Comparison of ENCODE assay signal across 8 mouse cellular contexts in the genomic region with DNA sequence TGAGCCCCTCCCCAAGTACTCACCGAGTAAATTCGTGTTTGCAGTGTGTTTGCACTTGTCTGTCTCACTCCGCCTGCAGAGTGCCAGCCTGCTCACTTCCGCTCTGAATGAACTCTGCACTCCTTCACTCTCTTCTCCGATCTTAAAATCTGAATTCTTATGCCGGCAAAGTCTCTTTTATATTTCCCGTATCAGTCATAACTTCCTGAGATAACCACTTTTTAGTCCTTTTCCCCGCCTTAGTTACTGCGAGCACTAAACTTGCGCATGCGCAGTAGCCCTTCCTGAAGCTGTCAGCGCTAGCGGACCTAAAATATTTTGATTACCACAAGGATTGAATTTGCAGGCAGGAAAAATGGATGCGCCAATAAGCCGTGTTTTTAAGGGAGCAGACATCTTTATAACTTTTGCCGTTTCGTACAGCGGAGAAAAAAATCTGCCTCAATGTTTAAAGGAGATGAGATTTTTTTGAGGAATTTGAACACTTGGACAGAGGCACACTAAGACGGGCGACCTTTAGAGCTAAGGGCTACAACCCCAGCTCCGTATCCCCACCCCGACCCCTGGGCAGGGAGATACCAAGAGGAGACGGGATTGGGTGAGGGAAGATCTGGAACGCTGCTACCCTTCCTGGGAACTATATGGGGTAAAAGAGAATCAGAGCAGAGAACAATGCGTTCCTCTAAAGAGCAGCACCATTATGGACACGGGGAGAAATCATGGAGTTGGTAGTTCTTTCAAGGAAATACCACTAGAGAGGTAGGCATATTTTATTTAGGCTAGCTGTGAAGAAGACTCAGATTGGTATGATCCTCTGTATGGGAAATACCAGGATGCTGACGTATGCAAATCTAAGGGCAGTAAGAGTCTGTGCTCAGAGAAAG. TPM values are rescaled to one million over a fixed set of nuclear protein-coding genes. Genes with fewer than 3 reads are reported as not detected.
DNase-seq lines count a peak whose midpoint lies in the region; ATAC-seq and TF ChIP-seq lines count a peak whose summit lies in the region.

A gene (minus strand): TSS at position 545 of the 884 bp plus-strand sequence.

- peak within 1 kb of the TSS; percentile 38 for H3K4me3 ChIP-seq in hindbrain, embryonic 12.5 days
- H3K4me3 ChIP-seq in lung, embryonic 15.5 days, result peak within 1 kb of the TSS; percentile 46

- no peaks in the 10 kb centered on the region for H3K27me3 ChIP-seq in Patski
- no peaks in the 10 kb centered on the region for H3K27me3 ChIP-seq in hindbrain, embryonic 12.5 days
- H3K27me3 ChIP-seq in lung, embryonic 15.5 days, result no peaks in the 10 kb centered on the region

- DNase-seq in Patski (ENCODE audit: low read depth, low spot score), result peak; percentile 30
- peak; percentile 81 for DNase-seq in cerebellum, adult 9-10 months
- peak; percentile 47 to 57 for DNase-seq in frontal cortex, postnatal 10 days (ENCODE audit: low spot score in 2 of 2)
- DNase-seq in layer of hippocampus, adult 9-11 months, result peak; percentile 77
- peak; percentile 67 for DNase-seq in ovary, adult 18-20 months (ENCODE audit: low spot score)
- DNase-seq in thymus, postnatal 0 days (ENCODE audit: low spot score), result peak; percentile 70

- H3K4me2 ChIP-seq in hindbrain, embryonic 12.5 days (replicated peaks), result peak within 1 kb of the TSS; percentile 46
- H3K4me2 ChIP-seq in lung, embryonic 15.5 days, result peak within 1 kb of the TSS; percentile 53

- in situ Hi-C loops in Patski (cut with MboI; ENCODE audit: low pct_unique_long_range_greater_than_20kb), result no loop called here

- WGBS in hindbrain, embryonic 12.5 days, result 23% methylated on average over 27 of the region's 27 CpGs
- 16% methylated on average over 27 of the region's 27 CpGs for WGBS in lung, embryonic 15.5 days

- TF ChIP-seq CTCF in Patski (IDR thresholded peaks at IDR 0.05), result no peak

- POLR2A ChIA-PET in Patski (lab: Charles Lee), result no interaction called here

- H3K9me3 ChIP-seq in hindbrain, embryonic 12.5 days (replicated peaks), result no peaks in the 10 kb centered on the region
- no peaks in the 10 kb centered on the region for H3K9me3 ChIP-seq in lung, embryonic 15.5 days

- no peaks in the 10 kb centered on the region for H3K4me1 ChIP-seq in hindbrain, embryonic 12.5 days
- no peaks in the 10 kb centered on the region for H3K4me1 ChIP-seq in lung, embryonic 15.5 days

- H3K9ac ChIP-seq in hindbrain, embryonic 12.5 days, result peak within 1 kb of the TSS; percentile 47
- peak within 1 kb of the TSS; percentile 19; the same call in 1 of the 2 replicates for H3K9ac ChIP-seq in lung, embryonic 15.5 days

- CTCF ChIA-PET in Patski (lab: Charles Lee), result no interaction called here

- H3K27ac ChIP-seq in hindbrain, embryonic 12.5 days, result peak within 1 kb of the TSS; percentile 77
- H3K27ac ChIP-seq in lung, embryonic 15.5 days, result peak within 1 kb of the TSS; percentile 57; the same call in 1 of the 2 replicates

- peak; percentile 92 for ATAC-seq in Patski
- peak; percentile 96 for ATAC-seq in hindbrain, embryonic 12.5 days (ENCODE audit: low FRiP score)
- peak; percentile 80; the same call in 1 of the 2 replicates for ATAC-seq in lung, embryonic 15.5 days (ENCODE audit: borderline replicate concordance, extremely low read depth, low FRiP score, low TSS enrichment)

- H3K36me3 ChIP-seq in hindbrain, embryonic 12.5 days, result no peaks in the 10 kb centered on the region
- no peaks in the 10 kb centered on the region for H3K36me3 ChIP-seq in lung, embryonic 15.5 days

RNA-seq across cellular contexts. Expression of the gene that starts here (rescaled TPM):
- polyA plus RNA-seq in Patski (2021), result 1.4 TPM
- polyA plus RNA-seq in hindbrain, embryonic 12.5 days (2016; fragmentation: Nextera tagmentation; extraction: Ambion mirVana), result 3.2 and 4.1 TPM in 2 replicates
- 1.3 and 1.4 TPM in 2 replicates for polyA plus RNA-seq in lung, embryonic 15.5 days (2015; fragmentation: Nextera tagmentation; extraction: Ambion mirVana)
- polyA plus RNA-seq in thymus, postnatal 0 days (2015; fragmentation: Nextera tagmentation; extraction: Ambion mirVana), result 0.32 and 0.70 TPM in 2 replicates

Comparison
In these comparisons a context has a peak if more than half of its experiments do, and no peak if none do; other contexts are left out.
1. Peak in every context shown above with its lines: DNase-seq, ATAC-seq, H3K4me3 ChIP-seq and H3K27ac ChIP-seq.
2. Peak in DNase-seq in thymus, postnatal 0 days; RNA of the gene not detected or under 1 TPM.
3. DNase-seq: peak in every context shown above with its lines; median percentile 81 in cerebellum, adult 9-10 months; 77 in layer of hippocampus, adult 9-11 months; 70 in thymus, postnatal 0 days; 67 in ovary, adult 18-20 months; 52 in frontal cortex, postnatal 10 days; 30 in Patski.